Mouse (Mus musculus): ENCODE results near the gene Ggt6. TPM values are rescaled to one million over a fixed set of nuclear protein-coding genes. Genes with fewer than 3 reads are reported as not detected.

Ggt6 gene
- under 1 TPM in 1 of 4 experiments, not detected in 3; 0.23 TPM for total RNA-seq (2022)

DNA sequence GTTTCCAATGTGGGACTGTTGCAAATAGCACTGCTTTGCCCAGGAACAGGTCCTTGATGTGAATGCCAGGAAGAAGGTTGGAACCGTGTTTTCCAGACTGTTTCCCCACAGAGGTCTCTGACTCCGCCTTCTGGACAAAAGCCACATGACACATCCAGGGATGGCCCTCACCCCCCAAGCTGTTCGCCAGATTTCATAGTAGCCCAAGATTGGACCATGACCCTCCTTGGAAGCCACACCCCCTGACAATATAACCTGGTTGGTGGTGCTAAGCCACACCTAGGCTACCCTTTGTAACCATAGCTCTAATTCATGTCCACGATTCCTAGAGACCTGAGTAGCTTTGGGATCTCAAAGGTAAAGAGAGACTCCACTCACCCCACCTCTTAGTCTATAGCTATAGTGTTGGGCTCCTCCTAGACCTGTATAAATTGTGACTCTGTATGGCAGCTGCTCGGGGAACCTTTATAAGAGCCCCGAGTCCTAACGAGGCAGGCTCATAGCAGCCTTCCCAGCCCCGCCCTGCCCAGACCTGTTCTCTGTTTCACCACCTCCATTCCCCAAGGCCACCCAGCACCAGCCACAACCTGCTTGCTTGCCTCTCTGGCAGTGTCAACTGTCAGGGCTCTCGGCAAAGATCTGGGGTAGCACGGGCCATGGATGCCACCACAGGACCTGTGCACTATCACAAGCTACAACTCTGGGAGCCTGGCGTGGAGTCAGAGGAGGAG lies at the start of gene Ggt6:
Ggt6 (plus strand) TSS at position 564 of the 731 bp plus-strand sequence.
- DNase-seq (ENCODE audit: low spot score in 2 of 2) = no peak

DNA sequence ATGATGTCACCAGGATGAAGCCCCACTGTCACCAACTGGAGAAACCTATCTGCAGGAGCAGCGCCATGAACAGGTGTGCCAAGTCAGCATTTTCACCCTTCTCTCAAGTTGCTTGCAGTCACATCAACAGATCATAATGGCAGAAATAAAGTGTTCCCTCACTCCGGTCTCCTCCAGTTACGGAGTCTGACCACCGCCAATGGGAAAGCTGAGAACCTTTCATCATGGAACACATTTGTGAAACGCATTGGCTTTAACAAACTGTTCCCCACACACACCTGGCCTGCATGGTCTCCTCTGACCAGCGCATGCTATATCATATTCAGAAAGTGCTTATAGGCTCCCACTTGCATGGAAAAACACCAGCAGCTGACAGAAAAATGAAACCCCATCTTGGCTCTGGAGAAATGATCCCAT lies 47.2 kb upstream of the Ggt6 start:
- no peak for DNase-seq (ENCODE audit: low spot score in 2 of 2)

GRCm38 (mm10) chr11:72389407-72390142 lies 45.8 kb upstream of the Ggt6 start:
- no peak for DNase-seq (ENCODE audit: low spot score in 2 of 2)

DNA sequence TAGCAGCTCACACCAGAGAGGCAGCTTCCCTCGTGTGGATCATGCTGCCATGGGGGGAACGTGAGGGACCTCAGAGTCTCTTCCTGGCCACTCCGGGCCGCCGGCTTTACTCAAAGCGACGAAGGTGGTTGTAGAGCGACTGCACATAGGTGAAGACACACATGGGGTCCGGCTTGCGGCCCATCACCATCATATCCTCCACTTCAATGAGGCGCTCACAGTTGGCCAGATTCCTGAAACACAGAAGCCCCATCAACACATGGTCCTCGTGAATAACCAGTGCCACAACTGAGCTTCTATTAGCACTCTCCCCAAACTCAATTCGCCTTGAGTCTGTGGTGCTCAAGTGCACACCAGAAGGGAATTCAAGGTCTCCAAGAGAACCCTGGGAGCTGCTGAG lies 44.1 kb upstream of the Ggt6 start:
- DNase-seq (ENCODE audit: low spot score in 2 of 2) = no peak

GRCm38 (mm10) chr11:72393243-72393642 lies 42.1 kb upstream of the Ggt6 start:
- no peak for DNase-seq (ENCODE audit: low spot score in 2 of 2)

GRCm38 (mm10) chr11:72393669-72394068 lies 41.7 kb upstream of the Ggt6 start:
- peak in 1 of 2 experiments; percentile 16 for DNase-seq (ENCODE audit: low spot score in 2 of 2)

- DNase-seq (ENCODE audit: low spot score in 2 of 2) = no peak
Measured at GRCm38 (mm10) chr11:72394694-72395093, 40.6 kb upstream of the Ggt6 start.

- no peak for DNase-seq (ENCODE audit: low spot score in 2 of 2)
Measured at GRCm38 (mm10) chr11:72395652-72396051, 39.7 kb upstream of the Ggt6 start.

DNA sequence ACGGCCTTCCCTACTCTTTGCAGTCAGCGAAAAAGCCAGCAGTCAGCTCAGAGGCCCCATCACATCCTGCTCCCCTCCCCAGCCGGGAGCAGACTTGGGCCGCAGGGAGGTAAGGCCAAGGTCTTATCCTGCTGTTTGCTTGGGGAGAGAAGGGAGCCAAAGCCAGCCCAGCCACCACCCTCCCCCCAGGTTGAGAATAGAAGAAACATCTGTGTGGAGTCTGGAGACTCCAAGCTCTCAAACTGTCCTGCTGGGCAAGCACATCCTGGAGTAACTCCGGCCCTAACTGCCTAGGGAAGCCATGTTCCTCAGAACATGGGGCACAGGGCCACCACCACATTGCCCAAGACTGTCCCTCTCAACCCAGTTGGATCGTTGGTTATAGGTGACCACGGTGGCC lies 38.7 kb upstream of the Ggt6 start:
- DNase-seq (ENCODE audit: low spot score in 2 of 2) = no peak

DNA sequence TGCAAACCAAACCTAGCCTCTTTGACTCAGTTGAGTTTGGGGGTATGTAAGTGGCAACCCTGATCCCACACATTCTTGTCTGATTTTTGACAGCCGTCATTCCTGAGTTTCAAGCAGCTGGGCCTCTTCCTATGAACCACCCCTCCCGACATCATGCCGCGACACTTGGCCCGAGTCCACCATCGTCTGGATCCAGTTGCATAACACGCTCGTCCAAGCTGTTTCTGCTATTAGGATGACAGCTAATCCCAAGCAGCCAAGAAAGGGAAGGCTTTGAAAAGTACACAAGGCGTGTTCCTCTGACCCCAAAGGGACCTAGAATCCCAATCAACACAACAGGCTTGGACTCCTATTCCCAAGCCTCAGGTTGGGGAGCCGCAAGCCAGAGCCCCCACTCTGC lies 38.3 kb upstream of the Ggt6 start:
- peak in 1 of 2 experiments; percentile 27 for DNase-seq (ENCODE audit: low spot score in 2 of 2)

- DNase-seq (ENCODE audit: low spot score in 2 of 2) = no peak
Measured at GRCm38 (mm10) chr11:72397811-72398525, 37.4 kb upstream of the Ggt6 start.

DNA sequence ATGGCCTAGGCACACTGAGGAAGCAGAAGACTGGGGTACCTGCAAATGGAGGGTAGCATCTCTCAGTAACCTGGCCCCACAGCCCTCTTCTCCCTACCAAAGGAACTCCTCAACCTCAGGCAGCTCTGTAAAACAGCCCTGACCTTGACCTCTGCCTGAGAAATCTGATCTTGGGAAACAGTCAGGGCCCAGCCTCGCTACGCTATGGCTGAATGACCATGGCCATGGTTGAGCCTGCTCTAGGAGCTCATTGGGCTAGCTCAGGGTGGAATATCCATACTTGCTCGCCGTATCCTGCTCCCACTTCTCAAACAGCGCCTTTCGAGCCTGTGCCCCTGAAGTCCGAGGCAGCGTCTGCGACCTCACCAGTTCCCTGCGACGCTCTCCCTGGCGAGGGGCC lies 34.3 kb upstream of the Ggt6 start:
- no peak for DNase-seq (ENCODE audit: low spot score in 2 of 2)

- no peak for DNase-seq (ENCODE audit: low spot score in 2 of 2)
Measured at GRCm38 (mm10) chr11:72402017-72402416, 33.3 kb upstream of the Ggt6 start.

DNA sequence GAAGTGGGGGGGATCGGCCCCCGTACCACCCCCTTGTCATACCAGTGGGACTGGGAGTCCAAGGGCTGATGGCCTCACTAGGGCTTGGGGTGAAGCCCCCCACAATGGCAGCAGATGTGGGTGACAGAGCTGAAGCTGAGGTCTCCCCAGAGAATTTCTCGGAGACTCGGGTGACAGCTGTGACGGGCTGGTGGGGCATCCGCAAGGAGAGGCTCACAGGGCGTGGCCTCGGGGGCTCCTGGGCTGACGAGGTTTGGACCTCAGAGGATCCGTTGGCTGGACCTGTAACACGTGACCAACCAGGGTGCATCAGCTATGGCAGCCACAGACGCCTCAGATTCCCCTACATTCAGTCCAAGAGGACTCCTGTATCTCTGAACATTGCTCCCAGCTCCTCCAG lies 32.4 kb upstream of the Ggt6 start:
- DNase-seq (ENCODE audit: low spot score in 2 of 2) = no peak

DNA sequence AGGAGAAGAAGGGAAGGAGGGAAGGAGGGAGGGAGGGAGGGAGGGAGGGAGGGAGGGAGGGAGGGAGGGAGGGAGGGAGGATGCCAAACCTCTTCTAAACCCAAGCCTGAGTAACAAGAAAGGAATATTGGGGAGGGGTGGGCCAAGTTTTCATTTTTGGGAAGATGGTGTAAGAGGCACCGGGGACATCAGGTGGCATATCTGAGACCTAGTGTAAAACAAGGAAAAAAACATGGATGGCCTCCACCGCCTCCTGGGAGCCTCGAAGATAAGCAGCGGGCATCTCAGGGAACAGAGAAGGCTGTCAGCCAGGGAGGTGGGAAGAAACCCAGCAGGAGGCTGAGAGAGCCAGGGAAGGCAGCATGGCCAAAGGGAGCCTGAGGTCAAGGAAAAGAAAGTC lies 29.8 kb upstream of the Ggt6 start:
- DNase-seq (ENCODE audit: low spot score in 2 of 2) = no peak

DNA sequence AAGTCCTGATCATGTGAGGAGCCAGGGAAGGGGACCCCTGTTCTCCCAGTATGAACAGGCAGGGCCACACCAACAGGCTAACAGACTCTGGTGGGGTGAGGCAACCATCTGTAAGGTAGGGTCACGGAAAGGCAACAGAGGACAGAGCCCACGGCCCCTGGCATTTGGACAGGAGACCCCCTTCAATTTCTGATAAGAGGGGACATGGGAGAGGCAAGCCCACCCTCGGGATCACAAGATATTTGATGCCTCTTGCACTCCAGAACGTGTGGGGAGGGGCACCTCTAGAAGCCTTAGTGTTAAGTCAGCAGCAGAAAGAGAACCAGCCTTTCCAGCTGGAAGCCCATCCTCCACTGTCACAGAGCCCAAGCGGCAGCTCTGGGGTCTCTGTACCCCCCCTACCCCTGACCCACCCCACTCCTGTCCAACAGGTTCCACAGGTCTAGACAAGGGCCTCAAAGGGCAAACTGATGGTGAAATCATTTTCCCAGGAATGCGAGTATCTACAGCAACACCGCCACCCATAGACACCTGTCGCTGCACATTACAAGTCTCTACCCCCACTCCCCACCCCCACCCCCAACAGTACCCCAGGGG lies 29.1 kb upstream of the Ggt6 start:
- no peak for DNase-seq (ENCODE audit: low spot score in 2 of 2)

GRCm38 (mm10) chr11:72407081-72407480 lies 28.2 kb upstream of the Ggt6 start:
- DNase-seq (ENCODE audit: low spot score in 2 of 2) = no peak

DNA sequence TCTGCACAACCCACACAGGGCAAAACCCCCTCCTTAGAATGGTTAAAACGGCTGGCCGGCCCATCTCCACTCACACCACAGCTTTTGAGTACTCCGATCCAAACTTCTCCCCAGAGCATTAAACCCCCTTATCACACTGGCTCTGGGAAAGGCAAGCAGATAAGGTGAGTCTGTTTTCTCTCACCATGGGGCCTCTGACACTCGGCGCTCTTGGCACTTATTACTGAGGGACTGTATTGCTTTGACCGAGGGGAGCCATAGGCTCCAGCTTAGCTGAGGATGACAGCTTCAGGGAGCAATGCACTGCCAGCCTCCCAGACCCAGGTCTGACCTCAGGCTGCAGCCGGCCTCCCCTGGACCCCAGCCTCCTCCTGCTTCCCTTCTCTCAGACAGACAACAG lies 27.8 kb upstream of the Ggt6 start:
- no peak for DNase-seq (ENCODE audit: low spot score in 2 of 2)

DNA sequence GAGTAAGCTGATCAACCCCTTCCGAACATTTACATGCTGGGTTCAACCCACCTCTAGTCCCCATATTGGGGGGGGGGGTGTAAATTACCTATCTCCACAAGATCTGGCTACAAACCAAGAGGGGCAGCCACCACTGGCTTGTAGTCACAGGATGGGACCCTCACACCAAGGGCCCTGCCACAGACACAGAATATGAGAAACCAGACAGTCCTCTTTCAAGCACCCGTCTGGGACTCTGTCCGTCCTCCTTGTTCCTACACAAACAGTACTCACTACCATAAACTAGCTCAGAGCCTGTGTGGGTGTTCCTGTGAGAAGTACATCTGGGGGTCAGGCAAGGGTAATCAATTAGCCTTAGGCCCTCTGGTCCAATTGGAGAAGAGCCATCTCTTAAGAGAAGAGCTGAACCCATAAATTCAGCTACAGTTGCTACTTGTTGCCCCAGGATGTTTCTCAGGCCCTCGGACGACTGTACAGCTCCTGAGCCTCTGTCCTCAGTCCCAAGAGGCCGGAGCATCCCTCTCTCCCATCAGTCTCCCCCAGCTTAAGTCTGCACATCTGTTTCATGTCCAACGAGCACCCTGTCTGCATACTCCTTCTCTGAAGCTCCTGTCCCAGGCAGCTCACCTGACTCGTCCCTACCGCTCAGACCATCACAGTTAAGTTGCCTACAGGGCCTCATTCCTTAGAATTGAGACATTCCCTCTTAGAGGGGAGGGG lies 26.7 kb upstream of the Ggt6 start:
- no peak for DNase-seq (ENCODE audit: low spot score in 2 of 2)

GRCm38 (mm10) chr11:72409649-72410385 lies 25.5 kb upstream of the Ggt6 start:
- no peak for DNase-seq (ENCODE audit: low spot score in 2 of 2)
